Mouse (Mus musculus) midbrain, embryonic 14.5 days (tissue): ENCODE results near the gene Prom1. TPM values are rescaled to one million over a fixed set of nuclear protein-coding genes. Genes with fewer than 3 reads are reported as not detected.

Experiments
- ATAC-seq: fragments of 200-750 bp; cut with Nextera tagmentation; 2 replicates; pipeline ENCODE4 v1.8.0; 2017; ENCODE audit warnings: moderate number of reproducible peaks, moderate library complexity; ENCODE audit not compliant: low FRiP score, low TSS enrichment
- DNase-seq: peaks from one replicate; pipeline ENCODE4 v3.0.0-alpha.2; 2015
- H3K27ac ChIP-seq: fragments of 300-500 bp; sonication (generic); replicated peaks from 2 replicates; pipeline ENCODE4 v1.5.1; 2014; ENCODE audit warnings: mild to moderate bottlenecking, low read depth, low read length, moderate library complexity
- H3K27me3 ChIP-seq: fragments of 300-500 bp; sonication (generic); 2 replicates; pipeline ENCODE4 v1.6.1; 2014; ENCODE audit warnings: low read length, control low read depth, mixed read lengths; ENCODE audit not compliant: control insufficient read depth, insufficient read depth
- H3K36me3 ChIP-seq: fragments of 300-500 bp; sonication (generic); 2 replicates; pipeline ENCODE4 v1.6.1; 2014; ENCODE audit warnings: low read length, control low read depth; ENCODE audit not compliant: control insufficient read depth, insufficient read depth
- H3K4me1 ChIP-seq: fragments of 300-500 bp; sonication (generic); 2 replicates; pipeline ENCODE4 v1.6.1; 2014; ENCODE audit warnings: mild to moderate bottlenecking, antibody characterized with exemption, low read length, control low read depth; ENCODE audit not compliant: control insufficient read depth, insufficient read depth
- H3K4me2 ChIP-seq: fragments of 300-500 bp; sonication (generic); 2 replicates; pipeline ENCODE4 v1.6.1; 2014; ENCODE audit warnings: mild to moderate bottlenecking, low read length, moderate library complexity
- H3K4me3 ChIP-seq: fragments of 300-500 bp; sonication (generic); replicated peaks from 2 replicates; pipeline ENCODE4 v1.5.1; 2014; ENCODE audit warnings: low read depth, low read length
- H3K9ac ChIP-seq: fragments of 300-500 bp; sonication (generic); replicated peaks from 2 replicates; pipeline ENCODE4 v1.6.1; 2014; ENCODE audit warnings: mild to moderate bottlenecking, low read length, moderate library complexity
- H3K9me3 ChIP-seq: fragments of 300-500 bp; sonication (generic); 2 replicates; pipeline ENCODE4 v1.6.1; 2016; ENCODE audit warnings: low read length, control low read depth, mixed read lengths; ENCODE audit not compliant: control insufficient read depth
- WGBS: fragments of 180-500 bp; shearing (Covaris S2); extraction: QIAGEN DNeasy Blood & Tissue Kit; methylation state at CpG from one replicate; pipeline ENCODE4 v1.1.7; 2014; 5-methylcytosine and 5-hydroxymethylcytosine counted together
- polyA plus RNA-seq: library from polyadenylated mRNA; unstranded; fragments of >200 nt; fragmentation: Nextera tagmentation; extraction: Ambion mirVana; gene quantifications from 2 replicates; pipeline ENCODE4 v1.2.1, GENCODE M21; 2014

The Prom1 gene
- polyA plus RNA-seq, 1 experiment from 2014 or later, result 41.8 TPM

DNA sequence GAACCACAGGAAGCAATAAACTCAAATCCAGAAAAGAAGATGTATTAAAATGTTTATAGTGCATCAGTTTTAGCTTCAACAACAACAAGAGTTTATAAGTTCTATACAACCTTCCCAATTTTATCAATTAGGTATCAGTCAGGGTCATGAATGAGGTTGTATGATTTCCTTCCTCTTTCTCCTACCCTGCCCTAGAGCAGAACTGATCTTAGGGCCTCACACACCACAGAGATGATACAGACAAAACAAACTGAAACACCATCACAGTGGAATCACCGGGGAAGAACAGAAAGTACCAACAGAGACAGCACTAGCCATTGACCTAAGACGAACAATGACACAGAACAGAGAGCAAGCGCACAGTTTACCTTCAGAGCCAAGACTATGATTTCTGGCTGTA is 43.6 kb downstream of the Prom1 start:
- Histone ChIP-seq H3K27me3 (no peaks in the 10 kb centered on the region), H3K4me3 (no peak overlapping the region), H3K27ac (no peak overlapping the region), H3K4me1 (no peaks in the 10 kb centered on the region), H3K9me3 (no peaks in the 10 kb centered on the region), H3K36me3 (no peaks in the 10 kb centered on the region), H3K4me2 (no peak overlapping the region), H3K9ac (no peak overlapping the region)
- DNase-seq (no peak), ATAC-seq (no peak)
- 96% methylated on average over 3 of the region's 3 CpGs for WGBS

DNA sequence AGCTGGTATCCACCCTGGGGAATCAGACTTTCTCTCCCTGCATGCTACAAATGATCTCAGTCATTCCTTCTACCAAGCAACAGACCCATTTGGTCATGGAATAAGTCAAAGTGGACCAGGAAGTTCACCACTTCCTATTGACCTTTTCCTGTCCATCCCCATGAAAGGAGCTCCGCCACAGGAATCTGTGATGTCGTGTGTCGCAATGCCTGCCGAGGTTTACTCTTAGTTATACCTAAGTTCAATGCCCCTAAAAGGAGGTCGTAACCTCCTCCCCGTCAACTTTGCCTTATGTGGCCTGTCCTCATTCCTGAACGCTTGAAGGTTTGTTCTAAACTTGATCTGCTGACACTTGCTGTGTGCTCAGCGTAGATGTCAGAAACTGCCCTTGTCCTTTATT is 51.6 kb downstream of the Prom1 start:
- H3K9ac ChIP-seq, result no peak overlapping the region
- no peaks in the 10 kb centered on the region for H3K4me1 ChIP-seq
- 88% methylated on average over 8 of the region's 8 CpGs for WGBS
- no peaks in the 10 kb centered on the region for H3K27me3 ChIP-seq
- DNase-seq, result no peak
- H3K4me2 ChIP-seq, result no peak overlapping the region
- ATAC-seq, result no peak
- H3K9me3 ChIP-seq, result no peaks in the 10 kb centered on the region
- H3K27ac ChIP-seq, result no peak overlapping the region
- no peaks in the 10 kb centered on the region for H3K36me3 ChIP-seq
- H3K4me3 ChIP-seq, result no peak overlapping the region

DNA sequence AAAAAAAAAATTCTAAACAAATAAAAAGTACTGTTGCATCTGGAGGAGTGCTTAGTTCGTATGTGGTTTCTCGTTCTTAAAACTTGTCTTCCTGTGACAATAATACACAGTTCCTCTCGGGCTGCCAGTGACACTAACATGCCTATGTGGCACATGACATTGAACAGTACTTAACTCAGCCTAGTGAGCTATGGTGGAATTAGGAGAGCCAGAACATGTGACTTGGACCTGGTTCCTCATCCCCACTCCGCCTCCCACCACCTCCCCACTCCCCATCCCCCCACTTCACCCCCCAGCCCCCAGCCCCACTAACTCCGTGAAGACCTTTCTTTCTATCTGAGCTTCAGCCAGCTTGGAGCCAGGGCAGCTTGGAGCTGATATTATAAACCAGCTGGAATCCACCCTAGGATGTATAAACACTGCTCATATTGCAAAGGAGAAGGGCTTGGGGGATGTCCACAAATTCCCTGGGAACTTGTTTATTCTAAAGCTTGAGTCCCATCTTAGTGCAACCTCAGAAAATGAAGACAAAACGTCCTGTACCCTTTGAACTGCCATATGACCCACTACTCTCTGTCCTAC is 52.3 kb downstream of the Prom1 start:
- no peaks in the 10 kb centered on the region for H3K4me1 ChIP-seq
- no peak overlapping the region for H3K27ac ChIP-seq
- no peaks in the 10 kb centered on the region for H3K36me3 ChIP-seq
- no peaks in the 10 kb centered on the region for H3K27me3 ChIP-seq
- DNase-seq, result no peak
- no peaks in the 10 kb centered on the region for H3K9me3 ChIP-seq
- no peak overlapping the region for H3K9ac ChIP-seq
- H3K4me3 ChIP-seq, result no peak overlapping the region
- WGBS, result 77% methylated on average over 6 of the region's 6 CpGs
- H3K4me2 ChIP-seq, result no peak overlapping the region
- no peak for ATAC-seq

DNA sequence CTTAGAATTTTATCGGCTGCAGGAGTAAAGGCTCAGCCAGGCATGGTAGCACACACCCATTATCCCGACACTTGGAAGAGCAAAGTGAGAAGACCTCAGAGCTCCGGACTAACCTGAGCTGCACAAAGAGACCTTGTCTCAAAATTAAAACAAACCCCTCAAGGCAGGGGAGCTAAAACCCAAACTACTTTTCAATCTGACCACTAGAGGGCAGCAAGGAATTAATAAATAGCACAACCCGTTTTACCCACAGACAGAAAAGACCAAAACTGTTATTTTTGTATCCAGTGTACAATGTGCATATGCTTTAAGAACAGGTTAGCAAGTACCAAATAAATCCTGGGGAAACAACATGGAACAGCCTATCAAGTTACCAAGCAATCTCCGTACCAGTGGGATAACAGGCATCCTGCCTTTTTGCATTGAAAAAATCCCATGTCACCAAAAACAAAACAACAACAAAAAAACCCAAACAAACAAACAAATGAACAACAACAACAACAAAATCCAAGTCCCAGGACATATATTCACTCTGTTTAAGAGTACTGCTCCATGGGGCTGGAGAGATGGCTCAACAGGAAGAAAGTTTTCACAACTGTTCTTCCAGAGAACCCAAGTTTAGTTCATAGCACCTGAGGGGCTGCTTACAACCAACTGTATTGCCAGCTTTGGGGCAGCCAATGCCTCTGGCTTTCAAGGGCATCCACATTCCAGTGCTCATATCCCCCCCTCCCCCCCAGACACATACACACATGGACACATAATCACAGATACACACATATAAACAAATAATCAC is 53.1 kb downstream of the Prom1 start:
- no peaks in the 10 kb centered on the region for H3K36me3 ChIP-seq
- DNase-seq (peak; percentile 88), ATAC-seq (peak; percentile 34; the same call in 1 of the 2 replicates)
- no peak overlapping the region for H3K27ac ChIP-seq
- H3K9ac ChIP-seq, result no peak overlapping the region
- H3K4me3 ChIP-seq, result no peak overlapping the region
- WGBS, result 60% methylated on average over 5 of the region's 5 CpGs
- no peaks in the 10 kb centered on the region for H3K27me3 ChIP-seq
- H3K4me1 ChIP-seq, result no peaks in the 10 kb centered on the region
- no peaks in the 10 kb centered on the region for H3K9me3 ChIP-seq
- H3K4me2 ChIP-seq, result no peak overlapping the region

DNA sequence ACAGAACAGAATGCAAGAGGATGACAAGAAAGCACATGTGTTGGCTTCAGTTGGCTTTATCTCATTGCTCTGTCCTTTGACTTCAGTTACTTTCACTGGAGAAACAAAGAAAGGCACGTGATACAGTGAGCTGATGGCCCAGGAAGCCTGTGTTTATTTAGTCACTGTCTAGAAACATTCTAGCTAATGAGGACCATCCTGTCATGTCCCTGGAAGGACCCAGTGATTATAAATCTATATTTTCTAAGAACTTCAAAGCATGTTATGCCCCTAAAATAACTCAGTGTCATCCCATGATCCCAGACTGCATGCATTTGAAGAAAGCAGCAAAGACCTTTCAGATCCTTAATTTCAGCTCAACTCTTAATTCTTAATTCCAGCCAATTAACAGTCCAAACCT is 60.1 kb downstream of the Prom1 start:
- no peaks in the 10 kb centered on the region for H3K27me3 ChIP-seq
- H3K4me1 ChIP-seq, result no peaks in the 10 kb centered on the region
- 76% methylated on average over 1 of the region's 1 CpGs for WGBS
- no peak for DNase-seq
- no peak for ATAC-seq
- no peaks in the 10 kb centered on the region for H3K9me3 ChIP-seq
- H3K36me3 ChIP-seq, result peaks cover 7% of the 10 kb centered on the region; the same call in 1 of the 2 replicates
- no peak overlapping the region for H3K9ac ChIP-seq
- no peak overlapping the region for H3K4me2 ChIP-seq
- H3K27ac ChIP-seq, result no peak overlapping the region
- H3K4me3 ChIP-seq, result no peak overlapping the region

DNA sequence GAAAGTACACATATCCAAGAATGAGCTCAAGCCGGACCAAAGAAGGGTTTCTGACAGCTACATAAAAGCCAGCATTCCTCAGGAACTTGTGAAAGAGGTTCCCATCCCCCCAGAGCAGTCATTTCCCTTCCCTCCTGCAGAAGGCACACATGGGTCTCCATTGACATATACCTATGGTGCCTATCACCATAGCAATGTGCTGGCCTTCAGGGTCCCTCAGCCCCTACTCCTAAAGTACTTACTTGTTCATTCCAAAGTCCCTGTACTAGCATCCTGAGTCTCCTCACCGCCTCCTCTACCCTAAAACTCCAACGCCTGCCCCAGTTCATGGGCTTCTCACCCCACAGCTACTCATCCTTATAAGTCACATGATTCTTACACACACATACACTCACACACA is 60.8 kb downstream of the Prom1 start:
- 77% methylated on average over 3 of the region's 3 CpGs for WGBS
- H3K9me3 ChIP-seq, result no peaks in the 10 kb centered on the region
- peaks cover 7% of the 10 kb centered on the region; the same call in 1 of the 2 replicates for H3K36me3 ChIP-seq
- H3K27ac ChIP-seq, result no peak overlapping the region
- no peaks in the 10 kb centered on the region for H3K27me3 ChIP-seq
- H3K4me2 ChIP-seq, result no peak overlapping the region
- ATAC-seq (no peak), DNase-seq (no peak)
- no peak overlapping the region for H3K9ac ChIP-seq
- H3K4me1 ChIP-seq, result no peaks in the 10 kb centered on the region
- H3K4me3 ChIP-seq, result no peak overlapping the region

DNA sequence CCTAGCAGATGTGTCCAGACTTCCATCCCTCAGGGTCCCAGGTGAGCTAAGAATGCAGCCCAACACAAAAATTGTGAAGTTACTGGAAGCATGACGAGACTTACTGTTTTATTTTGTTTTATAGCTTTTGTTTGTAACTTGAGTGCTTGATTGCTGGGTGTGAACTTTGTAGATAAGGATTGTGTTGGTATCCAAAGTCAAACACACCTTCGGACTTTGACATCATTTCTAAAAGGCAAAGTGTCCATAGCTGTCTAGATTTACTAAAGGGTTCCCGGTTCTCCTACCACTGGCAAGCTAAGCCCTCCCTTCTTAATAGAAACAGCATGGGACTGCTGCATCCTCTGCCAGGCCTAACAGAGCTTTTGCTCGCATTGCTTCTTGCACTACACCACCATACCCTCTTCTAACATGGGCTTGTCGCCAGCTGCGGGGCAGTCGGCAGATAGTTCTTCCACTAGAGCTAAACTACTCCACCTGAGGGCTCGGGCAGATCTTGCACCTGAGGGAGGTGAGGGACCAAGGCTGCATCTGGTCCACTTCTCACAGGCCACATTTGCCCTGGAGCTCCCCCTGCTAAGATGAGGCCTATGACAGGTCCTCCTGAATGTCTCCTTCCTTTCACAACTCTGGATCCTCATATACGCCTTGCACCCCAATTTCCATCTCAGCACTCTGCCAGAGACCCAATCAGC is 103.4 kb downstream of the Prom1 start:
- Histone ChIP-seq H3K4me2 (no peak overlapping the region), H3K27me3 (no peaks in the 10 kb centered on the region), H3K27ac (no peak overlapping the region), H3K4me3 (no peak overlapping the region), H3K4me1 (no peaks in the 10 kb centered on the region), H3K9ac (no peak overlapping the region), H3K9me3 (no peaks in the 10 kb centered on the region), H3K36me3 (peaks cover 18% of the 10 kb centered on the region)
- WGBS, result 96% methylated on average over 9 of the region's 9 CpGs
- ATAC-seq, result no peak
- DNase-seq, result no peak

DNA sequence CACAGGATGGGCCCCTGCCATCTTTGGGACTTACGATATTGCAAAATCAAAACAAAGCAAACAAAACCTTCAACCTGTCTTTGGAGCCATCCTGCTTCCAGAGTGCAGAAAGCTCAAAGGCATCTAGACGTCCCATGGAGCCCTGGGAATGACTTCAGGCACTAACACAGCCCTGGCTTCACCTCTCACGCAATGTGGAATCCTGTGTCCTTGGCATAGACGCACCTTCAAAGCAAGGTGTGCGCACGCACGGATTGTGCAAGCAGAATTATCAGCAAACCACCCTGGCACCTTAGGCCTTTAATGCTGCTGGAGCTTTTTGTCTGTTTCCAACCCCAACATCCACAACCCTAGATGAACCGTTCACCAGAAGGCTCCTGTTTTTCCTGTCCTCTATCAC is 104.2 kb downstream of the Prom1 start:
- Histone ChIP-seq H3K4me1 (no peaks in the 10 kb centered on the region), H3K4me2 (no peak overlapping the region), H3K9me3 (no peaks in the 10 kb centered on the region), H3K36me3 (peaks cover 14% of the 10 kb centered on the region), H3K27me3 (no peaks in the 10 kb centered on the region), H3K4me3 (no peak overlapping the region), H3K27ac (no peak overlapping the region), H3K9ac (no peak overlapping the region)
- ATAC-seq (no peak), DNase-seq (no peak)
- 93% methylated on average over 8 of the region's 8 CpGs for whole genome bisulfite sequencing
